19 mouse cellular contexts compared by ENCODE assay signal in genomic region chr7:119251679-119252078, GRCm38 (mm10).
DNase-seq lines count a peak whose midpoint lies in the region; ATAC-seq and TF ChIP-seq lines count a peak whose summit lies in the region.
"Had no signal": no experiment of that assay in that cellular context is flagged by ENCODE, and none has a peak within 500 bp of the region (broad histone marks: within the 10 kb centered on the region; RNA-seq: fewer than 3 reads in every experiment).

No protein-coding gene starts in this region.

- TF ChIP-seq POLR2A in MEL (IDR thresholded peaks at IDR 0.05; ENCODE audit: control insufficient read depth in 1 of 2, insufficient read depth in 1 of 2, low read depth in 1 of 2, low read length in 2 of 2, poor library complexity in 1 of 2) = no peak

- peaks cover 8 to 24% of the 10 kb centered on the region in 2 experiments for H3K4me1 ChIP-seq in MEL (ENCODE audit: control insufficient read depth in 1 of 2, insufficient read depth in 2 of 2, low read length in 2 of 2)
- peaks cover 54% of the 10 kb centered on the region for H3K4me1 ChIP-seq in liver, embryonic 13.5 days (replicated peaks)
- H3K4me1 ChIP-seq in liver, postnatal 0 days (ENCODE audit: insufficient read depth) = no peaks in the 10 kb centered on the region
- H3K4me1 ChIP-seq: embryonic facial prominence, embryonic 13.5 days; forebrain, embryonic 10.5 days; heart, embryonic 13.5 days; hindbrain, embryonic 15.5 days had no signal

- TF ChIP-seq CTCF in MEL (IDR thresholded peaks at IDR 0.05 in 2 of 3, conservative IDR thresholded peaks at IDR 0.05 in 1 of 3; ENCODE audit: control insufficient read depth in 1 of 3, insufficient read depth in 1 of 3, low read depth in 2 of 3, low read length in 3 of 3, poor library complexity in 1 of 3, severe bottlenecking in 1 of 3) = no peak
- TF ChIP-seq CTCF in liver, postnatal 0 days (IDR thresholded peaks at IDR 0.05; ENCODE audit: low read depth) = no peak

- DNase-seq in MEL (ENCODE audit: low read depth, low spot score) = peak; percentile 54
- DNase-seq in c-Kit-positive CD71-positive TER-119-positive erythroid progenitor cells, embryonic 14.5 days (ENCODE audit: low spot score) = peak; percentile 64
- peak; percentile 18 for DNase-seq in liver, embryonic 13.5 days
- no peak for DNase-seq in liver, postnatal 0 days
- no peak for DNase-seq in kidney, postnatal 10 days
- DNase-seq in MN1 (ENCODE audit: low spot score) = no peak
- DNase-seq in lung, postnatal 25 days (ENCODE audit: low spot score) = no peak
- DNase-seq: adrenal gland, postnatal 10 days; cerebellum, adult 18-20 months; cerebellum, adult 9-11 months; cerebellum, postnatal 36 days; gastrocnemius, adult 2 months; gastrocnemius, postnatal 25 days; heart, postnatal 36 days had no signal

- H3K27ac ChIP-seq in MEL (ENCODE audit: control insufficient read depth, low read depth, low read length) = peak overlapping the region; percentile 71
- H3K27ac ChIP-seq in liver, embryonic 13.5 days = peak overlapping the region; percentile 74
- H3K27ac ChIP-seq in liver, postnatal 0 days (ENCODE audit: low read depth) = no peak overlapping the region
- H3K27ac ChIP-seq: embryonic facial prominence, embryonic 13.5 days; forebrain, embryonic 10.5 days; gastrocnemius, adult 2 months; heart, embryonic 13.5 days; hindbrain, embryonic 15.5 days had no signal

- peaks cover 0 to 25% of the 10 kb centered on the region in 2 experiments; a peak in 2 of 4 replicates for H3K36me3 ChIP-seq in MEL (ENCODE audit: control insufficient read depth in 1 of 2, insufficient read depth in 2 of 2, low read length in 2 of 2)
- no peaks in the 10 kb centered on the region for H3K36me3 ChIP-seq in liver, embryonic 13.5 days
- no peaks in the 10 kb centered on the region for H3K36me3 ChIP-seq in liver, postnatal 0 days (replicated peaks; ENCODE audit: insufficient read depth, low read length)
- H3K36me3 ChIP-seq: embryonic facial prominence, embryonic 13.5 days; forebrain, embryonic 10.5 days; heart, embryonic 13.5 days; hindbrain, embryonic 15.5 days had no signal

- peak overlapping the region; percentile 45 for H3K4me2 ChIP-seq in liver, embryonic 13.5 days
- no peak overlapping the region for H3K4me2 ChIP-seq in liver, postnatal 0 days (ENCODE audit: low read depth, low read length)
- H3K4me2 ChIP-seq: embryonic facial prominence, embryonic 13.5 days; heart, embryonic 13.5 days; hindbrain, embryonic 15.5 days had no signal

- peak; percentile 86 for ATAC-seq in liver, embryonic 13.5 days (ENCODE audit: low read depth)
- ATAC-seq in liver, postnatal 0 days = peak; percentile 70
- ATAC-seq: forebrain, embryonic 14.5 days had no signal

- TF ChIP-seq RAD21 in MEL (IDR thresholded peaks at IDR 0.05; ENCODE audit: low read depth, low read length) = no peak

- peak; percentile 41 to 79; a peak in 3 of 4 replicates for TF ChIP-seq EP300 in MEL (IDR thresholded peaks at IDR 0.05; ENCODE audit: low read depth in 1 of 2, low read length in 2 of 2)
- TF ChIP-seq EP300 in liver, postnatal 0 days (IDR thresholded peaks at IDR 0.05; ENCODE audit: low read depth) = peak; percentile 74

- no peak overlapping the region for H3K4me3 ChIP-seq in MEL (ENCODE audit: control insufficient read depth in 1 of 2, insufficient read depth in 1 of 2, low read depth in 2 of 2, low read length in 2 of 2)
- no peak overlapping the region for H3K4me3 ChIP-seq in liver, embryonic 13.5 days (replicated peaks)
- H3K4me3 ChIP-seq in liver, postnatal 0 days (ENCODE audit: low read depth, low read length) = no peak overlapping the region
- H3K4me3 ChIP-seq: embryonic facial prominence, embryonic 13.5 days; forebrain, embryonic 10.5 days; gastrocnemius, adult 2 months; heart, embryonic 13.5 days; hindbrain, embryonic 15.5 days had no signal

- H3K9ac ChIP-seq in MEL (ENCODE audit: control insufficient read depth, low read depth, low read length, poor library complexity, severe bottlenecking) = no peak overlapping the region
- no peak overlapping the region for H3K9ac ChIP-seq in liver, embryonic 13.5 days
- H3K9ac ChIP-seq in liver, postnatal 0 days (replicated peaks) = no peak overlapping the region
- H3K9ac ChIP-seq: embryonic facial prominence, embryonic 13.5 days; heart, embryonic 13.5 days; hindbrain, embryonic 15.5 days had no signal

- H3K27me3 ChIP-seq in MEL (ENCODE audit: control insufficient read depth in 1 of 2, insufficient read depth in 2 of 2, low read length in 2 of 2) = no peaks in the 10 kb centered on the region
- no peaks in the 10 kb centered on the region for H3K27me3 ChIP-seq in liver, embryonic 13.5 days
- no peaks in the 10 kb centered on the region for H3K27me3 ChIP-seq in liver, postnatal 0 days (ENCODE audit: insufficient read depth, low read length)
- H3K27me3 ChIP-seq: embryonic facial prominence, embryonic 13.5 days; heart, embryonic 13.5 days; hindbrain, embryonic 15.5 days had no signal

- no peaks in the 10 kb centered on the region for H3K79me2 ChIP-seq in MEL (ENCODE audit: control insufficient read depth, insufficient read depth, low read length, poor library complexity)

- 21% methylated on average over 1 of the region's 1 CpGs for WGBS in liver, embryonic 13.5 days (ENCODE audit: insufficient replicate concordance)
- 44% methylated on average over 1 of the region's 1 CpGs for WGBS in liver, postnatal 0 days (ENCODE audit: insufficient replicate concordance)

- H3K9me3 ChIP-seq in MEL (replicated peaks; ENCODE audit: insufficient read depth, low read length) = no peaks in the 10 kb centered on the region
- no peaks in the 10 kb centered on the region for H3K9me3 ChIP-seq in liver, embryonic 13.5 days (replicated peaks)
- H3K9me3 ChIP-seq in liver, postnatal 0 days (ENCODE audit: low read length) = no peaks in the 10 kb centered on the region
- H3K9me3 ChIP-seq: embryonic facial prominence, embryonic 13.5 days; forebrain, embryonic 10.5 days; heart, embryonic 13.5 days; hindbrain, embryonic 15.5 days had no signal

TF ChIP-seq in MEL, 35 proteins besides CTCF, POLR2A, EP300 and RAD21:
- TF ChIP-seq NRF1 (IDR thresholded peaks at IDR 0.05; ENCODE audit: insufficient read depth, low read depth, low read length, poor library complexity, severe bottlenecking) (no peak), TAL1 (IDR thresholded peaks at IDR 0.05; ENCODE audit: low read length) (peak; percentile 90), USF2 (IDR thresholded peaks at IDR 0.05; ENCODE audit: borderline replicate concordance in 1 of 2, insufficient read depth in 1 of 2, low read depth in 1 of 2, low read length in 2 of 2) (no peak), GATA1 (IDR thresholded peaks at IDR 0.05; ENCODE audit: low read depth, low read length) (peak; percentile 42; the same call in 1 of the 2 replicates), TCF12 (IDR thresholded peaks at IDR 0.05; ENCODE audit: low read depth, low read length) (peak; percentile 32; the same call in 1 of the 2 replicates), ETS1 (IDR thresholded peaks at IDR 0.05; ENCODE audit: low read depth, low read length) (peak; percentile 18; the same call in 1 of the 2 replicates), POLR2AphosphoS2 (IDR thresholded peaks at IDR 0.05; ENCODE audit: low read length) (no peak), TBP (IDR thresholded peaks at IDR 0.05; ENCODE audit: low read depth, low read length) (no peak), ZMIZ1 (IDR thresholded peaks at IDR 0.05; ENCODE audit: low read depth, low read length) (no peak)

Comparison
In these comparisons a context has a peak if more than half of its experiments do, and no peak if none do; other contexts are left out.
1. DNase-seq: peak in MEL (single experiment), c-Kit-positive CD71-positive TER-119-positive erythroid progenitor cells, embryonic 14.5 days (single experiment) and liver, embryonic 13.5 days (single experiment); none in liver, postnatal 0 days (single experiment), kidney, postnatal 10 days (single experiment), MN1 (single experiment) and lung, postnatal 25 days (single experiment).